21 mouse cellular contexts compared by ENCODE assay signal in genomic region chr1:179833596-179833995, GRCm38 (mm10). TPM values are rescaled to one million over a fixed set of nuclear protein-coding genes. Genes with fewer than 3 reads are reported as not detected.
DNase-seq lines count a peak whose midpoint lies in the region; ATAC-seq and TF ChIP-seq lines count a peak whose summit lies in the region.
"Had no signal": no experiment of that assay in that cellular context is flagged by ENCODE, and none has a peak within 500 bp of the region (broad histone marks: within the 10 kb centered on the region; RNA-seq: fewer than 3 reads in every experiment).

No protein-coding gene starts in this region.

- no peak overlapping the region for H3K4me2 ChIP-seq in midbrain, embryonic 11.5 days
- H3K4me2 ChIP-seq in midbrain, postnatal 0 days (ENCODE audit: low read depth, low read length, poor library complexity, severe bottlenecking): no peak overlapping the region
- H3K4me2 ChIP-seq: embryonic facial prominence, embryonic 12.5 days; forebrain, embryonic 13.5 days; forebrain, embryonic 15.5 days had no signal

- no peak overlapping the region for H3K27ac ChIP-seq in midbrain, embryonic 11.5 days (ENCODE audit: low read depth, low read length)
- no peak overlapping the region for H3K27ac ChIP-seq in midbrain, postnatal 0 days (ENCODE audit: low read depth, low read length)
- H3K27ac ChIP-seq: embryonic facial prominence, embryonic 10.5 days; embryonic facial prominence, embryonic 12.5 days; forebrain, embryonic 13.5 days; forebrain, embryonic 15.5 days had no signal

- no peaks in the 10 kb centered on the region for H3K9me3 ChIP-seq in midbrain, embryonic 11.5 days (ENCODE audit: control insufficient read depth, low read length)
- H3K9me3 ChIP-seq in midbrain, postnatal 0 days (ENCODE audit: low read length): no peaks in the 10 kb centered on the region
- H3K9me3 ChIP-seq: forebrain, embryonic 13.5 days; forebrain, embryonic 15.5 days had no signal

- H3K4me1 ChIP-seq in midbrain, embryonic 11.5 days (ENCODE audit: control insufficient read depth, insufficient read depth, low read length): no peaks in the 10 kb centered on the region
- H3K4me1 ChIP-seq in midbrain, postnatal 0 days (ENCODE audit: insufficient read depth, low read length): no peaks in the 10 kb centered on the region
- H3K4me1 ChIP-seq: embryonic facial prominence, embryonic 10.5 days; embryonic facial prominence, embryonic 12.5 days; forebrain, embryonic 13.5 days; forebrain, embryonic 15.5 days had no signal

- TF ChIP-seq CTCF in midbrain, postnatal 0 days (IDR thresholded peaks at IDR 0.05): no peak

- no peak overlapping the region for H3K9ac ChIP-seq in midbrain, embryonic 11.5 days (ENCODE audit: low read length)
- no peak overlapping the region for H3K9ac ChIP-seq in midbrain, postnatal 0 days (replicated peaks; ENCODE audit: low read length, poor library complexity, severe bottlenecking)
- H3K9ac ChIP-seq: embryonic facial prominence, embryonic 12.5 days; forebrain, embryonic 13.5 days; forebrain, embryonic 15.5 days; forebrain, postnatal 0 days had no signal

- H3K36me3 ChIP-seq in midbrain, embryonic 11.5 days (ENCODE audit: control insufficient read depth, insufficient read depth, low read length): no peaks in the 10 kb centered on the region
- no peaks in the 10 kb centered on the region for H3K36me3 ChIP-seq in midbrain, postnatal 0 days (ENCODE audit: insufficient read depth, low read length)
- H3K36me3 ChIP-seq: embryonic facial prominence, embryonic 10.5 days; embryonic facial prominence, embryonic 12.5 days; forebrain, embryonic 15.5 days had no signal

- intact Hi-C loops in heart, postnatal 36 days (cut with DNase I): no loop called here

- DNase-seq in heart, adult 11 months: peak; percentile 34
- no peak for DNase-seq in heart, postnatal 36 days
- peak; percentile 61 for DNase-seq in midbrain, embryonic 11.5 days (ENCODE audit: low spot score, missing footprints)
- no peak for DNase-seq in midbrain, postnatal 0 days (ENCODE audit: low spot score)
- DNase-seq in A20 (ENCODE audit: low read depth, low spot score): peak; percentile 60
- no peak for DNase-seq in adrenal gland, postnatal 25 days
- DNase-seq: adrenal gland, adult 2 months; adrenal gland, postnatal 10 days; adrenal gland, postnatal 36 days; cerebellum, adult 11-12 months; cerebellum, adult 2 months; cerebellum, adult 9-10 months; cerebellum, postnatal 10 days; cerebellum, postnatal 25 days; forebrain, postnatal 0 days had no signal

- no peaks in the 10 kb centered on the region for H3K27me3 ChIP-seq in midbrain, embryonic 11.5 days (ENCODE audit: control insufficient read depth, insufficient read depth, low read length)
- H3K27me3 ChIP-seq in midbrain, postnatal 0 days (ENCODE audit: insufficient read depth, low read length): no peaks in the 10 kb centered on the region
- H3K27me3 ChIP-seq: embryonic facial prominence, embryonic 12.5 days; forebrain, embryonic 13.5 days; forebrain, embryonic 15.5 days had no signal

- no peak for ATAC-seq in midbrain, embryonic 11.5 days (ENCODE audit: low FRiP score)
- ATAC-seq in midbrain, postnatal 0 days (ENCODE audit: low FRiP score): no peak
- ATAC-seq: forebrain, embryonic 13.5 days; forebrain, embryonic 15.5 days; forebrain, postnatal 0 days had no signal

- WGBS in midbrain, embryonic 11.5 days: 88% methylated on average over 1 of the region's 1 CpGs
- 79% methylated on average over 1 of the region's 1 CpGs for WGBS in midbrain, postnatal 0 days

- H3K4me3 ChIP-seq in midbrain, embryonic 11.5 days (ENCODE audit: low read depth, low read length): no peak overlapping the region
- no peak overlapping the region for H3K4me3 ChIP-seq in midbrain, postnatal 0 days (ENCODE audit: low read depth, low read length)
- H3K4me3 ChIP-seq: embryonic facial prominence, embryonic 10.5 days; embryonic facial prominence, embryonic 12.5 days; forebrain, embryonic 13.5 days; forebrain, embryonic 15.5 days had no signal

RNA-seq across cellular contexts. Expression of gene Ahctf1, which starts 30.1 kb away (rescaled TPM):
- 10 to 100 TPM; 19.4 to 21.8 TPM for total RNA-seq in heart, postnatal 36 days (2021)
- 32.9 and 35.1 TPM in 2 replicates for polyA plus RNA-seq in midbrain, embryonic 11.5 days (2014; fragmentation: Nextera tagmentation; extraction: Ambion mirVana)
- total RNA-seq in midbrain, postnatal 0 days (2014; rRNA removed): 20.7 and 31.9 TPM in 2 replicates
- polyA plus RNA-seq in midbrain, postnatal 0 days (2015; fragmentation: Nextera tagmentation; extraction: Ambion mirVana): 6.4 and 9.3 TPM in 2 replicates
- 38.1 and 41.6 TPM in 2 replicates for total RNA-seq in adrenal gland, postnatal 25 days (2021)

RNA-seq across cellular contexts. Expression of gene Gm10518, which starts 30.4 kb away (rescaled TPM):
- not detected for total RNA-seq in heart, postnatal 36 days (2021)
- 0.20 and 0.30 TPM in 2 replicates for polyA plus RNA-seq in midbrain, embryonic 11.5 days (2014; fragmentation: Nextera tagmentation; extraction: Ambion mirVana)
- not detected in 2 replicates for total RNA-seq in midbrain, postnatal 0 days (2014; rRNA removed)
- not detected in 2 replicates for polyA plus RNA-seq in midbrain, postnatal 0 days (2015; fragmentation: Nextera tagmentation; extraction: Ambion mirVana)
- not detected in 2 replicates for total RNA-seq in adrenal gland, postnatal 25 days (2021)
- total RNA-seq: adrenal gland, postnatal 10 days; adrenal gland, postnatal 36 days; forebrain, postnatal 0 days had no signal
- polyA plus RNA-seq: adrenal gland, adult 2 months; cerebellum, adult 2 months; cortical plate, adult 2 months; embryonic facial prominence, embryonic 12.5 days; embryonic facial prominence, embryonic 14.5 days; forebrain, embryonic 13.5 days; forebrain, embryonic 15.5 days; forebrain, postnatal 0 days had no signal

Comparison
In these comparisons a context has a peak if more than half of its experiments do, and no peak if none do; other contexts are left out.
1. DNase-seq: peak in heart, adult 11 months (single experiment), midbrain, embryonic 11.5 days (single experiment) and A20 (single experiment); none in heart, postnatal 36 days (0 of 2), midbrain, postnatal 0 days (single experiment) and adrenal gland, postnatal 25 days (single experiment).